Mouse (Mus musculus) urinary bladder, postnatal 36 days (tissue): ENCODE data around the gene Fxyd5.
A peak's percentile ranks its signal among the peaks of the same experiment; 100 is the strongest.

Experiments
- DNase-seq, 2 experiments: peaks; one replicate each; pipeline ENCODE4 v3.0.0; 2022; ENCODE audit warnings: low spot score in 2 of 2, mixed read lengths in 1 of 2

The Fxyd5 gene

GRCm38 (mm10) chr7:31063074-31063560 is 20.8 kb upstream of the Fxyd5 start:
- DNase-seq, result no peak

GRCm38 (mm10) chr7:31060621-31061010 is 18.3 kb upstream of the Fxyd5 start:
- DNase-seq, result no peak

DNA sequence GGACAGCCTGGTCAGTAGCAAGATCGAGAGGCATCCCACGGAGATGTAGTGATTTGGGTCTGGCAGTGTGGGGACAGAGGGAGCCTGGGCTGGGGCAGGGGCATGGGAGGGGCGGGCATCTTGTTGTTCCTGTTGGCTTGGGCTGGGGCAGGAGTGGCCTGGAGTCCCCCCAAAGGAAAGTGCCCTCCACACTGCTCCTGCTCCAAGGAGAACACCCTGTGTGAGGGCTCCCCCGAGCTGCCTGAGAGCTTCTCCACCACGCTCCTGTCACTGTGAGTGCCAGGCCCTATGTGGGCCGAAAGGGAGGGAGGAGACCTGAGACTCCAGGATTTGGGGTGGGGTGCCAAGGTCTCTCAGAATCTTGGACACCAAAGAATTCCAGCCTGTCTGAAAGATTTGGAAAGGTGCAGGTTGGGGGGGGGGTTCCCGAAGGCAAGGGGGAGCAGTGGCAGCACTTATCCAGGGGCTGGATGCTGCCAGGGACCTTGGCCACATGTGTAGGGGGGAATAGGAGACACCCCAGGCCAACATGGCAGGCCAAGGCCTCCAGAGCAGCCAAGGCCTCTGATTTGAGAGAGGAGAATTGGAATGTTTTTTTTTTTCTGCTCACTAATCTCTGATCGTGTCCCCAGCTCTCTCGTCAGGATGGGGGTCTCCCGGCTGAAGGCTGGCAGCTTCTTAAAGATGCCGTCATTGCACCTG is 17.8 kb upstream of the Fxyd5 start:
- no peak for DNase-seq

DNA sequence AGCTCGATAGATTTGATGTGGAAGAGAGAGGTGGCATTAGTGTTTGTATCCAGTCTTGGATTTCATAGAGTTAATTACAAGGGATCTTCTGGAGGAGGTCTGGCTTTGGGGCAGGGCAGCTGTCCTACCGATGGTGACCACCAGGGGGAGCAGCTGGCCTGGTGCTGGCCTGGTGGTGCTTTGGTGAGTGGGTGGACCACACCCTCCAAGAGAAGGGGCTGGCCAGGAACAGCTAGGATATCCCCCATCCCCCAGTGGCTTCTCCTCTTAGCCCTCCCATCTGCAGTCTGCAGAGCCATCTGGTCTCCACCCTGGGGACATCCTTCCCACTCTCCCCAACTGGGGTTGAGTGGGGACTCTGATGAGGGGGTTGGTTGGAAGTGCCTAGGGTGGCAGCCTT is 16.8 kb upstream of the Fxyd5 start, which contains the start of gene Lgi4:
Lgi4 (plus strand) TSS at position 235 of the 400 bp plus-strand sequence.
- DNase-seq, result peak; percentile 86 to 90

- DNase-seq, result no peak
Observed at GRCm38 (mm10) chr7:31058211-31058610, 15.9 kb upstream of the Fxyd5 start.

DNA sequence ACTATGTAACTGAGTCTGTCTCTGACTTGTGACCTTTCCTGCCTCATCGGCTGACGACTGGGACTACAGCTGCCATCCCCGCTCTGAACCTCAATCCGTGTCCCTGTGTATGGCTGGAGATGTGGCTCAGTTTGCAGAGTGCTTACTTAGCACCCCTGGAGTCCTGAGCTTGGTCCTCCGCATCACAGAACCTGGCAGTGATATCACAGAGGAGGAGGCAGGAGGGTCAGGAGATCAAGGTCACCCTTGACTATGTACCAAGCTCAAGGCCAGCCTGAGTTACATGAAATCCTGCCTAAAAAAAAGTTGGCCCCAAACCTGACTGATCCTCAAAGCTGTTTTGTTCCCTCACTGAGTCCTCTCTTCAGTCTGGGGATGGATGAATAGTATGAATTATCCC is 15.4 kb upstream of the Fxyd5 start:
- DNase-seq, result no peak

GRCm38 (mm10) chr7:31057071-31057470 is 14.8 kb upstream of the Fxyd5 start, which contains the start of gene Fxyd1:
Fxyd1 (minus strand) TSS chr7:31057199.
- no peak for DNase-seq

GRCm38 (mm10) chr7:31056448-31056847 is 14.2 kb upstream of the Fxyd5 start:
- DNase-seq, result no peak

DNA sequence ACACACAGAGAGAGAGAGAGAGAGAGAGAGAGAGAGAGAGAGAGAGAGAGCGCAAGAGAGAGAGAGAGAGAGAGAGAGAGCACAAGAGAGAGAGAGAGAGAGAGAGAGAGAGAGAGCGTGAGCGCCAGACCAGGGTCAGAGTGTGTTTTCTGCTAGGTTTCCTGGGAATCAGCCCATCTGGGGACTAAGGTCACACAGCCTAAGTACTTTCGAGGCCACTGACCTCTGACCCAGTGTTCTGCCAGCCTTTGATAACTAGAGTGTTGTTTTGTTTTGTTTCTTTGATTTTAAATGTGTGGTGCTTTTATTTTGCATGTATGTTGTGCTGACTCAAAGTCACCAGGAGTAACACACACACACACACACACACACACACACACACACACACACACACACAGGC is 13.6 kb upstream of the Fxyd5 start:
- no peak for DNase-seq

GRCm38 (mm10) chr7:31055354-31055824 is 13.1 kb upstream of the Fxyd5 start:
- DNase-seq, result peak; percentile 78 to 89

GRCm38 (mm10) chr7:31054661-31055320 is 12.5 kb upstream of the Fxyd5 start:
- DNase-seq, result no peak

DNA sequence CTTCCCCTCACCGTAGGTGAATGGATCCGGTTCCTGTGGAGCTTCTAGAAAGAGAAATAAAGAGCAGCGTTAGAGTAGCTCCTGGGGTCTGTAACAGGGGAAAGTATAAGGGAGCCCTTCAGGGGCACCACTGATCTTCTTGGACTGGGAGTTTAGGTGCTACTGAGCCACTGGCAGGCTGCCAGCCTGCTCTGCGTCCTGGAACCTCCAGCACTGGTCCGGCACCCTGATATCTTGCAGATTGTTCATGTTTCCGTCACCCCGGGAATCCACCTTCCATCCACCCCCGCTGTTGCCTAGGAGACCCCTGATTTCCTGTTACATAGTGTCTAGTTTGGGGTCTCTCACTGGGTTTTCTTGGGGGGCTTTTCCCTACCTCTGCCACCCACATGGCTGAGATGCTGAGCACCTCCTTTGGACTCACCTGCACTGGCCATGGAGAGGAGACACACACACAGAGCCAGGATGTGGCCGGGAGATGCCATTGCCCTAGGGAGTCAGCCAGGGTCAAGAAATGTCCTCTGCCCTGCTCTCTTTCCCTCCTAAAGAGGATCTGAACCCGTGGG is 11.7 kb upstream of the Fxyd5 start:
- DNase-seq, result no peak

DNA sequence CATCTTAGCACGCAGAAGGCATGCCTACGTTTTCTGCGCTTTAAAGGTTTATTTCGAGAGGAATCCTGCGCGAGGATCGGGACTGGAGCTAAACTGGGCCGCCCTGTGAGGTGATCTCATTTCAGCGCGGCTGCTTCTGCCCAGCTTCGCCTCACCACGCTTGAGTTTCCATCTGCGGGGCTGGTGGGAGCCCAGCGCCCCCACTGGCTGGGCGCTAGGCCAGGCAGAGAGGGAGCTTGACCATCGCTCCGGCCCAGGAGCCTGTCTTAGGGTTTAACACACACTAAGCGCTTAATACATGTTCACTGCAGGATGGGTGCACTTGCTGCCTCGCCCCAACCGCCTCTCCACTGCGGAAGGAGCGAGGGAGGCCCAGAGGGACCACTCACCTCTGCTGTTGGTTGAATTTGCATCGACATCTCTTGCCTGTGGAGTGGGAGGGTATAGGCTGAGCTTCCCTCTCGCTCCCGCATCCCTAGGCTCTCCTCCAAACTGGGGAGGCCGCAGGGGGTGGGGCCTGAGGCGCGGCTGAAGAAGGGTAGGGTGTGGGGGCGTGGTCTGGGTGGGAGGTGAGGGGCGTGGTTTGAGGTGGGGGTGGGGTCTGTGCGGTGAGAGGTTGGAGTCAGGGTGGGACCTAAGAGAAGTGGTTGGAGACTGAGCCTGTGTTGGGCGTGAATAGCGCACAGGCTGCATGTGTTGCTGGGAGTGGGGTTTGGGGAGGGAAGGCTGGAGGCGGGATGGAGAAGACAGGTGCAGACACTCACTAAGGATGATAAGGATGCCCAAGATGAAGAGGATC is 10.6 kb upstream of the Fxyd5 start:
- no peak for DNase-seq

GRCm38 (mm10) chr7:31052251-31052635 is 10.0 kb upstream of the Fxyd5 start:
- DNase-seq, result no peak

GRCm38 (mm10) chr7:31051321-31052021 is 9.2 kb upstream of the Fxyd5 start, which contains the start of gene Fxyd7:
Fxyd7 (minus strand) TSS chr7:31051467.
- no peak for DNase-seq

DNA sequence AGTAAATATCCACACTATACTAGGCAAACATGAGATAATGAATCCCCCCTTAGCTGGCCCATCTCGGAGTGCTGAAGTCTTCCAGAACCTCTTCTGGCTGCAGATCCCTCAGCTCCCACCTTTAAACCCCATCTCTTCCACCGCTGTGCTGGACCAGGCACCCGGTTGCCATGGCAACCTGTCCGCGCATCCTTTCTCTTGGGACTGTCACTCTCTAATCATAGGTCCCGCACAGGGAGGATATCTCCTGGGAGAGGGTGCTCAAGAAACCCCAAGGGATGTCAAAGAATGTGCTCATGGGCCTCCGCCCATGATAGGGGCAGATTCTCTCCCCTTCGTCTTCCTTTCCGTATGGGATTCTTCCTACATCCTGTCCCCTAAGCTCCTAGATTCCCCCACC is 8.6 kb upstream of the Fxyd5 start:
- DNase-seq, result no peak

- DNase-seq, result no peak
Observed at GRCm38 (mm10) chr7:31050487-31050886, 8.2 kb upstream of the Fxyd5 start.

DNA sequence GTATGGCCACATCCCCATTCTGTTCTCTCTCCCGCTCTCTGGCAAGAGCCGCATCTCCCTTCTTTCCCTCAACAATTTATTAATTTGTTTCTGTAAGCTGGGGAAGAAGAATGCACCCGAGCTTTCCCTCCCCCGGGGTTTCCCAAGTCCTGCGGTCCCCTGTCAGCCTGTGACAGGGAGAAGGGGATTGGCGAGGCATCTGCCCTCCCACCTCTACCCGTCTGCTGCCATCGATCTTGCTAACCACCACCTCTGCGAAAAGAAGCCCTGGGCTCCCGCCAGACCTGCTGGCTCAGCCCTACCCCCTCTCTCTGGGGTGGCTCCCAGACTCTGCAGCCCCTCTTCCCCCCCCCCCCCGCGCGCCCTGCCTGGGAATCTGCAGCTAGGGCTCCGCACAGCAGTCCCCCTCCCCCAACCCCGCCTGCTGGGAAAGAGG is 7.6 kb upstream of the Fxyd5 start:
- no peak for DNase-seq

DNA sequence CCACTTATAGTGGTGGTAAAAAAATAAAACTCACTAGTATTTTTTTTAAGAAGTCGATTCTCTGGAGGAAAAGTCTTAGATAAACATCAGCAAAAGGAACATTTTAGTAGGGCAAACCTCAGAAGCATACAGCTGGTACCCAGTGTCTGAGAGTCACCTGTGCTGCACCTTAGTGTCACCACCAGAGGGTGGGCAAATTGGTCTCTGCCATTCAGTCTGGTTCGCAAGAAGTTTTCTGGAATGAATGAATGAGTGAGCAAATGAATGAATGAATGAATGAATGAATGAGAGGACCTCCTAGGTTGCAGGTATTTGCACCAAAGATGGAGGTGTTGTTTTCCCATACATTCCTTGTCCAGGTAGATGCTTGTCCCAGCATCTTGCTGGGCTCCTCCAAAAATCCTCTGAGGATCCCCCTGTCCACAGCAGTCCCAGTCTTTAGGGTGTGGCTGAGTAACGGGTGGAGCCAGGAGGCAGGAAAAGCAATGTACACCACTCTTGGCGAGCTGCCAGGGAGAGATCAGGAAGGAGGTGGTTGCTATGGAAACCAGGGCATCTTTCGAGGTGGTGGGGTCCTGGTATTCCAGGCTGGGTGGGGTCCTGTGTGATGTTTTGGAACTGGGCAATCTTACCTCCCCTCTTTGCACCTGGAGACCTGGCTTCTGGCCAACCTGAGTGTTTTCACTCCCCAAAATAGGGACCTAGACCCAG is 7.0 kb upstream of the Fxyd5 start:
- no peak for DNase-seq

DNA sequence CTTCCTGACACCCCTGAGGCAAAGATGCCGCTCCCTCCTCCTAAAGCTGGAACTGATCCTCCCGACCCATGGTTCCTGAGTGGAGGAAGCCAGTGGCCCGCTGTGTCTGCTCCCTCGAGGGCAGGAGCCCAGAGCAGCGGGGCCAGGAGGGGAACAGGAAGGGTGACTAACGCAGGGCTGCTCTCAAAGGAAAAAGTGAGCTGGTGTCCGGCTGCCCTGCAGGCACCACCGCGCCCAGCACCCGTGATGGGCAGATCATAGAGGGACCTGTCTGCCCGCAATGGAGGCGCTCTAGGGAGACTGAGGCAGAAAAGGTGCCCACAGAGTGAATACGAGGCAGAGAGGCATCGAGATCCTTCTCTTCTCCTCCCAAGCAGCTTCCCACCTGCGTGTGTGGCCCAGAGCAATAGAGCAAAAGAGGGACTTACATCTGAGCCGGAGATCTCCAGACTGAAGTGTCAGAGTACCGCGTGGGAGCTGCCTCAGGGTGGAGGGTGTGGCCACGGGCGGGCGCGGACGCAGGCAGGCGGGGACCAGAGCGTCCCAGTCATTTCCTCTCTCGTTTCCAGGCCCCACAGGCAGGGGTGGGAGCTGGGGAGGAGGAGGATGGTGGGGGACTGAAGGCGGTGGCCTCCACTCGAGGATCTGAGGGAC is 492 bp downstream of the Fxyd5 start:
- DNase-seq, result peak; percentile 57 to 58
